Mouse (Mus musculus): ENCODE data around the gene Cd302.

Cd302 gene

GRCm38 (mm10) chr2:60253506-60253905, 30.8 kb downstream of the Cd302 start:
- DNase-seq (ENCODE audit: low read depth, low spot score), result peak; percentile 75

GRCm38 (mm10) chr2:60252782-60253181, 31.5 kb downstream of the Cd302 start:
- DNase-seq (ENCODE audit: low read depth, low spot score), result no peak

GRCm38 (mm10) chr2:60234506-60234905, 49.8 kb downstream of the Cd302 start:
- DNase-seq (ENCODE audit: low read depth, low spot score), result no peak

GRCm38 (mm10) chr2:60233147-60233546, 51.1 kb downstream of the Cd302 start:
- no peak for DNase-seq (ENCODE audit: low read depth, low spot score)

- DNase-seq (ENCODE audit: low read depth, low spot score), result no peak
These were observed 53.9 kb downstream of the Cd302 start for GRCm38 (mm10) chr2:60230361-60230760.

GRCm38 (mm10) chr2:60228470-60228869, 55.8 kb downstream of the Cd302 start:
- no peak for DNase-seq (ENCODE audit: low read depth, low spot score)

GRCm38 (mm10) chr2:60223489-60223888, 60.8 kb downstream of the Cd302 start:
- DNase-seq (ENCODE audit: low read depth, low spot score), result no peak

GRCm38 (mm10) chr2:60221954-60222353, 62.3 kb downstream of the Cd302 start:
- DNase-seq (ENCODE audit: low read depth, low spot score), result no peak

- DNase-seq (ENCODE audit: low read depth, low spot score), result no peak
These were observed 63.1 kb downstream of the Cd302 start for GRCm38 (mm10) chr2:60221236-60221635.

GRCm38 (mm10) chr2:60217620-60218019, 66.7 kb downstream of the Cd302 start:
- no peak for DNase-seq (ENCODE audit: low read depth, low spot score)

GRCm38 (mm10) chr2:60216547-60217153, 67.6 kb downstream of the Cd302 start:
- no peak for DNase-seq (ENCODE audit: low read depth, low spot score)

GRCm38 (mm10) chr2:60214683-60215082, 69.6 kb downstream of the Cd302 start:
- no peak for DNase-seq (ENCODE audit: low read depth, low spot score)

GRCm38 (mm10) chr2:60212488-60212887, 71.8 kb downstream of the Cd302 start:
- DNase-seq (ENCODE audit: low read depth, low spot score), result no peak

- no peak for DNase-seq (ENCODE audit: low read depth, low spot score)
These were observed 73.5 kb downstream of the Cd302 start for GRCm38 (mm10) chr2:60210821-60211220.

GRCm38 (mm10) chr2:60209703-60210651, 74.3 kb downstream of the Cd302 start, which contains the start of the genes Baz2b and March7:
TSS of gene Baz2b (minus strand) at chr2:60209839.
TSS of gene March7 (plus strand) at chr2:60209887.
- DNase-seq (ENCODE audit: low read depth, low spot score), result peak; percentile 51

GRCm38 (mm10) chr2:60209122-60209611, 75.1 kb downstream of the Cd302 start:
- DNase-seq (ENCODE audit: low read depth, low spot score), result no peak

GRCm38 (mm10) chr2:60205795-60206194, 78.5 kb downstream of the Cd302 start:
- no peak for DNase-seq (ENCODE audit: low read depth, low spot score)

GRCm38 (mm10) chr2:60204162-60204561, 80.1 kb downstream of the Cd302 start:
- no peak for DNase-seq (ENCODE audit: low read depth, low spot score)

- DNase-seq (ENCODE audit: low read depth, low spot score), result no peak
These were observed 80.6 kb downstream of the Cd302 start for GRCm38 (mm10) chr2:60203733-60204132.

- DNase-seq (ENCODE audit: low read depth, low spot score), result no peak
These were observed 81.3 kb downstream of the Cd302 start for GRCm38 (mm10) chr2:60202900-60203530.

Data from telencephalon, adult 2 months (tissue).